Mouse (Mus musculus) small intestine, adult 2 months (tissue): ENCODE data around the gene Cyp1a2.

ENCODE experiments used
- CTCF ChIP-seq: fragments of 200-500 bp; IDR thresholded peaks from 2 replicates; pipeline ENCODE4 v1.5.1; 2012; ENCODE audit warnings: low read depth, mild to moderate bottlenecking, control low read depth, inconsistent platforms, low read length, moderate library complexity, mixed read lengths; ENCODE audit not compliant: insufficient replicate concordance, insufficient read length; ENCODE audit errors: extremely low read depth
- POLR2A ChIP-seq: fragments of 200-500 bp; IDR thresholded peaks from 2 replicates; pipeline ENCODE4 v1.6.1; 2012; ENCODE audit warnings: low read depth, mild to moderate bottlenecking, control low read depth, inconsistent platforms, low read length, moderate library complexity

DNA sequence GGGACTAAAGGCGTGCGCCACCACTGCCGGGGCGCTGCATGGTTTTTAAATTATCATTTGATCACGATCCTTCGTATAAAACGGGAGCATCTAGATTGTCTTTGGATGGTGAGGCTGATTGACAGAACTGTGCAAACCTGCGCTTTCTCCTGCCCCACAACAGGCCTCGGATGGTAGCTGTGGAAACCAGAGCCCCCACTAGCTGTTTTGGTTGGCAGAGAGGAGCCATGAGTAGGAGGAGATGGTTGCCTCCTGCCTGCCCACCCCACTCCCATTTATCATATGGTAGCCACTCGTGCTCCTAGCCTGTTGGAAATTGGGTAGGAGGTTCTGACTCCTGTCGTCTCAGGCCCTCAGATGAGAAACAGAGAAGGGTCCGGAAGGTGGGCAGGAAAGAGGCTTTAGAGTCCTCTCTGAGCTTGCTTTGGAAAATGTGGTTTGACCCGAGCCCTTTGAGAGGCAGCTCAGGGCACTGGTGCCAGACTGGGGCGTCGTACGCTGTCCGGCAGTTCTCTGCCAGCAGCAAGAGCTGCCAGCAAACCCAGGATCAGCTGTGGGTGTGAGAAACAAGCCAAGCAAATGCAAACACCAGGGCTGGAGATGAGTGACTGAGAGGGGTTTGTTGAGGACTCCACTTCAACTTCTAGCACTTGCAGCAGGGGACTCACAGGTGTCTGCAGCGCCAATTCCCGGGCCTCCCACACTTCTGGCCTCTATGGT, 26.7 kb downstream of the Cyp1a2 start:
- TF ChIP-seq CTCF (no peak), POLR2A (no peak)
